Mouse (Mus musculus) liver, postnatal 0 days (tissue): ENCODE data around the gene Odf4.

Experiments
- CTCF ChIP-seq: sonication (generic); IDR thresholded peaks from 2 replicates; pipeline ENCODE4 v1.5.1; 2016; ENCODE audit warnings: antibody characterized with exemption, low read depth
- EP300 ChIP-seq: IDR thresholded peaks from 2 replicates; pipeline ENCODE4 v1.6.1; 2016; ENCODE audit warnings: antibody characterized with exemption, low read depth, mild to moderate bottlenecking

DNA sequence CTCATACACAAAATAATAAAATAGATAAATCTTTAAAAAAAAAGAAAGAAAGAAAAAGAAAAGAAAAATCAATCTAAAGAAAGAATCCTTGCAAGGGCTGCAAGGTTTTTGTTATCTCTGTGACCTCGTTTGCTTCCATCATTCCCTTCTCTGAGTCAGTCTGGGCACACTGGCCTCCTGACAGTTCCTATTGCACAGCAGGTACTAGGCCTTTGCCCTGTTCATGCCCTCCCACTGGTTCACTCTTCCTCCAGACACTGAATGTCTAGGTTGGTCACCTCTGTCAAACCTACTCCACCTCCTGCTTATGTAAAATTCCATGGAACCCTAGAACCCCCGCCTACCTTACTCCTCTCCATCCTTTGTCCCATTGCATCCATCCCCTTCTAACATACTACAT, 18.4 kb upstream of the Odf4 start:
- no peak for TF ChIP-seq CTCF
- no peak for TF ChIP-seq EP300
